Mouse (Mus musculus): ENCODE measurements around the gene Ifrd2. TPM values are rescaled to one million over a fixed set of nuclear protein-coding genes. Genes with fewer than 3 reads are reported as not detected.

The Ifrd2 gene
- polyA plus RNA-seq, 1 experiment from 2014 or later, result 61.4 TPM

DNA sequence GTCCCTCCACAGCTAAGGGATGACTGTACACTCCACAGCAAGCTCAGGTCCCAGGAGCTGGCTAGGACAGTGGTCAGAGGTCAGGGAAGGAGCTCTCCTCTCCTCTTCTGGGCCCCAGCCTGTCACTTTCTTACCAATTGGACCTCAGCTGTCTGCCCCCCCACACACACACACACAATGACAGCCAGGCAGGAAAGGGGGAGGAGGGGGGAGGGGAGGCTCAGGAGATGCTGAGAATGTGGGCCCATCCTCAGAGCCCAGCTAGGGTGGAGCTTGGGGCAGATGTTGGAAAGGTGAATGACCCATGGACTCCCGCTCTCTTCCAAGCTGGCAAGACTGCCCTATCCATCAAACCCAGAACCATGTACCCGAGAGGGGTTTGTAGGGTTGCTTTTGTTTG, 19.6 kb downstream of the Ifrd2 start:
- Histone ChIP-seq H3K9ac (ENCODE audit: low read depth, low read length) (peak overlapping the region; percentile 37; the same call in 1 of the 2 replicates), H3K27me3 (ENCODE audit: control insufficient read depth, insufficient read depth, low read length) (no peaks in the 10 kb centered on the region), H3K4me2 (replicated peaks; ENCODE audit: low read depth, low read length) (peak overlapping the region; percentile 26; the same call in 1 of the 2 replicates), H3K4me1 (ENCODE audit: control insufficient read depth, insufficient read depth, low read length) (peaks cover 61% of the 10 kb centered on the region), H3K9me3 (ENCODE audit: control insufficient read depth, low read length) (no peaks in the 10 kb centered on the region), H3K27ac (ENCODE audit: low read depth, low read length) (peak overlapping the region; percentile 80), H3K36me3 (ENCODE audit: control insufficient read depth, insufficient read depth, low read length) (no peaks in the 10 kb centered on the region), H3K4me3 (ENCODE audit: low read length) (peak overlapping the region; percentile 9; the same call in 1 of the 2 replicates)
- no peak for ATAC-seq (ENCODE audit: low FRiP score, low TSS enrichment)
- 54% methylated on average over 2 of the region's 2 CpGs for WGBS

- no peaks in the 10 kb centered on the region for H3K9me3 ChIP-seq (ENCODE audit: control insufficient read depth, low read length)
- 0 out of 2 replicates have a peak overlapping the region, but pooled peaks have one; percentile 18 for H3K9ac ChIP-seq (ENCODE audit: low read depth, low read length)
- 62% methylated on average over 9 of the region's 9 CpGs for WGBS
- 0 out of 2 replicates have a peak overlapping the region, but pooled peaks have one; percentile 24 for H3K27ac ChIP-seq (ENCODE audit: low read depth, low read length)
- no peaks in the 10 kb centered on the region for H3K27me3 ChIP-seq (ENCODE audit: control insufficient read depth, insufficient read depth, low read length)
- peaks cover 66% of the 10 kb centered on the region for H3K4me1 ChIP-seq (ENCODE audit: control insufficient read depth, insufficient read depth, low read length)
- H3K4me3 ChIP-seq (ENCODE audit: low read length), result no peak overlapping the region
- no peak overlapping the region; the same call in 1 of the 2 replicates for H3K4me2 ChIP-seq (replicated peaks; ENCODE audit: low read depth, low read length)
- no peak for ATAC-seq (ENCODE audit: low FRiP score, low TSS enrichment)
- no peaks in the 10 kb centered on the region for H3K36me3 ChIP-seq (ENCODE audit: control insufficient read depth, insufficient read depth, low read length)
These were observed 20.3 kb downstream of the Ifrd2 start for GRCm38 (mm10) chr9:107607653-107608245.

DNA sequence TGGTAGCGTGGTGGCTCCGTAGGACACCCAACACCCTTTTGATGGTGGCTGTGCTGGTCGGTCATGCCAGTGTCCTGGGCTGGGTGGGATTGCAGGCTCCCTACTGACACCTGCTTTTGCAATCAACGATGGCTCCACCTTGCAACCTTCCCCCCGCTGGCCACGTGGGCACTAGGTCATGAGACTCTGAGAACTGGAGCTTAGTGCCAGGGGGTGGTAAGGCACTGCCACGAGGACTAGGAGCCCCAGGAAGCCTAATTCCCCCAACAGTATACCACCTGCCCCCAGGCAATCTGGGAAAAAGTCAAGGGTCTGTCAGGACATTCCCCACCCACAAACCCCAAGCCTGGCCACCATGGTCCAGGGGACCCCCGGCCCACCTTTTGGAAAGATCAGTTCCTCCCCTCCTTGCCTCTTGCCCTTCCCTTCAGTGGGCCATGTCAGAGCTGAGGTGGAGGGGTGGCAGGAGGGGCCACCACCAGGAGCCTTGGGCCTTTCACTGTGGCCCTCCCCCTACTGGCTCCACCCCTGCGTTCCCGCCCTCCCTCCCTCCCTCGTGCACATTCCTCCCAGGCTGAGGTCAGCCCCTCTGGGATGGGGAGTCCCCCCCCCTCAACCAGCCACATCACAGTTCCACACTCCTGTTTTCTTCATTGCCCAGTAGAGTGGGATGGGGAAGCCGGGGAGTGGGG, 21.4 kb downstream of the Ifrd2 start, which contains the start of gene Sema3b:
Sema3b (minus strand) TSS at position 489 of the 692 bp plus-strand sequence.
- H3K27me3 ChIP-seq (ENCODE audit: control insufficient read depth, insufficient read depth, low read length), result no peaks in the 10 kb centered on the region
- WGBS, result 40% methylated on average over 11 of the region's 12 CpGs
- peak within 1 kb of the TSS; percentile 18; the same call in 1 of the 2 replicates for H3K9ac ChIP-seq (ENCODE audit: low read depth, low read length)
- no peak within 1 kb of the TSS for H3K4me3 ChIP-seq (ENCODE audit: low read length)
- H3K27ac ChIP-seq (ENCODE audit: low read depth, low read length), result no peak within 1 kb of the TSS
- no peak within 1 kb of the TSS for H3K4me2 ChIP-seq (replicated peaks; ENCODE audit: low read depth, low read length)
- no peaks in the 10 kb centered on the region for H3K9me3 ChIP-seq (ENCODE audit: control insufficient read depth, low read length)
- peaks cover 61% of the 10 kb centered on the region for H3K4me1 ChIP-seq (ENCODE audit: control insufficient read depth, insufficient read depth, low read length)
- ATAC-seq (ENCODE audit: low FRiP score, low TSS enrichment), result no peak
- H3K36me3 ChIP-seq (ENCODE audit: control insufficient read depth, insufficient read depth, low read length), result peaks cover 3% of the 10 kb centered on the region; the same call in 1 of the 2 replicates

DNA sequence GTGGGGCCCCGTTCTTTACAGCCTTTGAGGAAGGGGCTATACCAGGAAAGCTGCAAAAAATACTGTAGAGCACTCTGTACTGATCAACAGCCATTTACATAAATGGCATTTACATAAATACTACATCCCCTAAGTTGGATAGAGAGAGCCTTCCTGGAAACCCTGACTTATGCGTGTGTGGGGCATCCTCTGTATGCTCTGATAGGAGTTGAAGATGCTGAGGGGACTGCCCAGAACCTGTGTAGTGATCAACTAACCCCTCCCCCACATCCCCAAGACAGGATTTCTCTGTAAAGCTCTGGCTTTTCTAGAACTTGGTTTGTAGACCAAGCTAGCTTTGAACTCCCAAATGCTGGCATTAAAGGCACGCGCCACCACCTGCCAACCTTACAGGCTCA, 22.0 kb downstream of the Ifrd2 start:
- Histone ChIP-seq H3K36me3 (ENCODE audit: control insufficient read depth, insufficient read depth, low read length) (peaks cover 8% of the 10 kb centered on the region), H3K4me1 (ENCODE audit: control insufficient read depth, insufficient read depth, low read length) (peaks cover 56% of the 10 kb centered on the region), H3K27me3 (ENCODE audit: control insufficient read depth, insufficient read depth, low read length) (no peaks in the 10 kb centered on the region), H3K4me2 (replicated peaks; ENCODE audit: low read depth, low read length) (no peak overlapping the region), H3K27ac (ENCODE audit: low read depth, low read length) (no peak overlapping the region), H3K9ac (ENCODE audit: low read depth, low read length) (no peak overlapping the region; the same call in 1 of the 2 replicates), H3K4me3 (ENCODE audit: low read length) (no peak overlapping the region), H3K9me3 (ENCODE audit: control insufficient read depth, low read length) (no peaks in the 10 kb centered on the region)
- ATAC-seq (ENCODE audit: low FRiP score, low TSS enrichment), result no peak
- 62% methylated on average over 4 of the region's 4 CpGs for WGBS

- Histone ChIP-seq H3K36me3 (ENCODE audit: control insufficient read depth, insufficient read depth, low read length) (peaks cover 30% of the 10 kb centered on the region), H3K4me2 (replicated peaks; ENCODE audit: low read depth, low read length) (no peak overlapping the region; the same call in 1 of the 2 replicates), H3K27ac (ENCODE audit: low read depth, low read length) (peak overlapping the region; percentile 88), H3K27me3 (ENCODE audit: control insufficient read depth, insufficient read depth, low read length) (no peaks in the 10 kb centered on the region), H3K4me1 (ENCODE audit: control insufficient read depth, insufficient read depth, low read length) (peaks cover 35% of the 10 kb centered on the region), H3K9me3 (ENCODE audit: control insufficient read depth, low read length) (no peaks in the 10 kb centered on the region), H3K9ac (ENCODE audit: low read depth, low read length) (peak overlapping the region; percentile 69), H3K4me3 (ENCODE audit: low read length) (no peak overlapping the region)
- ATAC-seq (ENCODE audit: low FRiP score, low TSS enrichment), result no peak; the same call in 1 of the 2 replicates
- WGBS, result 83% methylated on average over 6 of the region's 6 CpGs
These were observed 24.2 kb downstream of the Ifrd2 start for GRCm38 (mm10) chr9:107611456-107612190.

DNA sequence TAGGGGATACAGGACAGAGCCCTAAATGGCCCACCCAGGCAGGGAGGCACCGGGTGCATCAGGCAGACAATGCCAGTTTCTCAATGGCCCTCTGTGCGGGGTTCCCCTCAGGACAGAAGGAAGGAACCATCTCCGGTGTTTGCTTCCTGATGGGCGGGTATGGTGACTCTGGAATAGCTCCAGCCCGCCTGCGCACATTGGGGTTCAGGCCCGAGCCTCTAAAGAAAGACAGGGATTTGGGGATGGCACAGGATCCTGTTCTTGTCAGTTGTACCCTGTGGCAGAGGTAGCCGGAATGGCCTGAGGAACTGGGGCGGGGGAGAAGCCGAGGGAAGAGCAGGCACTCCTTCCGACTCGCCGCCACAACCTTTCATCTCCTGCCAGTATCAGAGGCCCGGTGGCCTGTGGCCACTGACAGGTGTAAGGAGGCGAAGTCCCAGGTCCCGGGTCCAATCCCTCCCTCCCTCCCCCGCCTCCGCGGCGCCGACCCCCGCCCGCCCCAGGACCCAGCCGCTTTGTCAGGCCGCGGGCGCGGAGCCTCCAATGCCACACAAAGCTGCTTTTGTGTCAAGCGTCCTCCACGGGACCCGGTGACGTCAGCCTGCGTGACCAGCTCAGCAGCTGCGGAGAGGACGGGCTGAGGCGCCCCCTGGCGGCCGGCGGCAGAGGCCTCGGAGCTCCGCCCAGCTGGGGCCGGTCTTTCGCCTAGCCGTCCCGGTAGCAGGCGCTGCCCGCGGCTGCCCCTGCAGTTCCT, 24.9 kb downstream of the Ifrd2 start:
- Histone ChIP-seq H3K4me2 (replicated peaks; ENCODE audit: low read depth, low read length) (peak overlapping the region; percentile 77), H3K9me3 (ENCODE audit: control insufficient read depth, low read length) (no peaks in the 10 kb centered on the region), H3K27ac (ENCODE audit: low read depth, low read length) (peak overlapping the region; percentile 88), H3K4me3 (ENCODE audit: low read length) (peak overlapping the region; percentile 38), H3K4me1 (ENCODE audit: control insufficient read depth, insufficient read depth, low read length) (peaks cover 28% of the 10 kb centered on the region), H3K9ac (ENCODE audit: low read depth, low read length) (peak overlapping the region; percentile 69), H3K27me3 (ENCODE audit: control insufficient read depth, insufficient read depth, low read length) (no peaks in the 10 kb centered on the region), H3K36me3 (ENCODE audit: control insufficient read depth, insufficient read depth, low read length) (peaks cover 35% of the 10 kb centered on the region)
- peak; percentile 93 for ATAC-seq (ENCODE audit: low FRiP score, low TSS enrichment)
- WGBS, result 4% methylated on average over 42 of the region's 48 CpGs

DNA sequence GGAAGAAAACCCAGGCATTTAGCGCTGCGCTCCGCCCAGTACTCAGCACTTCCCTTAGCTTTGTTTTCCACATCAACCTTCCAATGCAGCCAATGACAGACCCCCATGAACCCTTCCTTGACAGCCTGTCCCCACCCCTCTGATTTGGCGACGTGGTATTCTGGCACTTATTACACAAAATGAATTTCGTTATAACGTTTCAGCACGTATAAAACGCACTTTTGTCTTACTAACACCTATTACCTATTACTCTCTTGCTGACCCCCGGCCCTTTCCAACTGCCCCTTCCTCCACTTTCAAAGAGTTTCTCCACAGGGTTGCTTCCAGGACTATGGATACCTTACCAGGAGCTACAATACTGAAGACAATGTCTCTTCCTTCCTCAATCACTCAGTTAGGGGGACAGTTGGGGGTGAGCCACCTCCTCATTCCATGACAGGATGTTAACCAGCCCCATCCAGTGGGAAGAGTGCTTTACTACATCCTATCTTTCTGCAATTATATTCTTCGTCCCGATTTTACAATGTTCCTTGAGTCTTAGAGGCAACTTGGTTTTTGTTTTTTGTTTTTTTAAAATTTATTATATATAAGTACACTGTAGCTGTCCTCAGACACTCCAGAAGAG, 25.6 kb downstream of the Ifrd2 start:
- Histone ChIP-seq H3K4me3 (ENCODE audit: low read length) (peak overlapping the region; percentile 38), H3K27ac (ENCODE audit: low read depth, low read length) (peak overlapping the region; percentile 68), H3K9me3 (ENCODE audit: control insufficient read depth, low read length) (no peaks in the 10 kb centered on the region), H3K4me1 (ENCODE audit: control insufficient read depth, insufficient read depth, low read length) (peaks cover 21% of the 10 kb centered on the region), H3K27me3 (ENCODE audit: control insufficient read depth, insufficient read depth, low read length) (no peaks in the 10 kb centered on the region), H3K36me3 (ENCODE audit: control insufficient read depth, insufficient read depth, low read length) (peaks cover 40% of the 10 kb centered on the region), H3K4me2 (replicated peaks; ENCODE audit: low read depth, low read length) (peak overlapping the region; percentile 77), H3K9ac (ENCODE audit: low read depth, low read length) (peak overlapping the region; percentile 29; the same call in 1 of the 2 replicates)
- WGBS, result 8% methylated on average over 12 of the region's 12 CpGs
- peak; percentile 9 for ATAC-seq (ENCODE audit: low FRiP score, low TSS enrichment)

DNA sequence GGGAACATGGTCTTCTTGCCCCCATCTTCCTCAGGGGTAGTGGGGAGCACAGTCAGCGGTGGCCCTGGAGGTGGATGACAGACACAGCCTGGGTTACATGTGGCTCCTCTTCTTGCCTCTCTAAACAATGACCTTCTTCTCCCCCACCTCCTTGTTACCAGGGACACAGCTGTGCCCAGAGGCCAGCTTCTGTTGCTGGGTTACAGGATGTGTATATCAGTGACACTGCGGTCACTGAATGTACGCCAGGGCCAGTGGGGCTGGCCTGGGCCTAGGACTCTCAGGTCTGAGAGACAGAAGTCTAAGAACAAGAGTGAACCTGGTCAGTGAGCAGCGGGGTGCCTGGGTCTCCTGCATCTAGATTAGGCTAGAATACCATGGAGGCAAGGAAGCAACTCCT, 27.6 kb downstream of the Ifrd2 start:
- H3K4me2 ChIP-seq (replicated peaks; ENCODE audit: low read depth, low read length), result no peak overlapping the region
- H3K4me3 ChIP-seq (ENCODE audit: low read length), result no peak overlapping the region
- H3K27me3 ChIP-seq (ENCODE audit: control insufficient read depth, insufficient read depth, low read length), result no peaks in the 10 kb centered on the region
- no peak overlapping the region for H3K27ac ChIP-seq (ENCODE audit: low read depth, low read length)
- H3K9me3 ChIP-seq (ENCODE audit: control insufficient read depth, low read length), result no peaks in the 10 kb centered on the region
- peaks cover 10% of the 10 kb centered on the region for H3K4me1 ChIP-seq (ENCODE audit: control insufficient read depth, insufficient read depth, low read length)
- WGBS, result 81% methylated on average over 4 of the region's 4 CpGs
- no peak overlapping the region for H3K9ac ChIP-seq (ENCODE audit: low read depth, low read length)
- H3K36me3 ChIP-seq (ENCODE audit: control insufficient read depth, insufficient read depth, low read length), result peaks cover 60% of the 10 kb centered on the region
- no peak for ATAC-seq (ENCODE audit: low FRiP score, low TSS enrichment)
